Mouse (Mus musculus) common myeloid progenitor, adult 5-6 weeks (primary cell): ENCODE results near the gene Lpcat2b. TPM values are rescaled to one million over a fixed set of nuclear protein-coding genes. Genes with fewer than 3 reads are reported as not detected.
"Not testable (repeated sequence)": the region's sequence is repeated elsewhere in the genome, so short reads cannot be mapped to it uniquely, and the experiment has no call there.

Source experiments
- ATAC-seq: replicated peaks from 2 replicates; pipeline ENCODE4 v1.8.0; 2016; ENCODE audit warnings: low read depth, mild to moderate bottlenecking, moderate TSS enrichment, inconsistent platforms; ENCODE audit not compliant: poor library complexity, severe bottlenecking
- total RNA-seq: library from RNA; stranded (forward); fragments of 200-1000, 187-1606 nt; gene quantifications from 2 replicates; pipeline ENCODE4 v1.2.3, GENCODE M21; 2017

Gene Lpcat2b
- total RNA-seq, result not detected in 2 replicates

- ATAC-seq, result no peak
Measured at GRCm38 (mm10) chr5:107431249-107431648, at the start of gene Lpcat2b. Lpcat2b (plus strand) TSS chr5:107431549.

DNA sequence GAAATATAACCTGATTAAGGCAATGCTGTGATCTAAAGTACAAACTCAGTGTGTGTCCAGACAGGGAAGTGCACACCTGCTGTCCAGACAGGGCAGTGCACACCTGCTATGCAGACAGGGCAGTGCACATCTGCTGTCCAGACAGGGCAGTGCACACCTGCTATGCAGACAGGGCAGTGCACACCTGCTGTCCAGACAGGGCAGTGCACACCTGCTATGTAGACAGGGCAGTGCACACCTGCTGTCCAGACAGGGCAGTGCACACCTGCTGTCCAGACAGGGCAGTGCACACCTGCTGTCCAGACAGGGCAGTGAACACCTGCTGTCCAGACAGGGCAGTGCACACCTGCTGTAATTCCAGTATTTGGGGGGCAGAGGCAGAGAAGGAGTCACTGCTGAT is 44.9 kb upstream of the Lpcat2b start:
- ATAC-seq, result not testable (repeated sequence)

GRCm38 (mm10) chr5:107387788-107388187 is 43.6 kb upstream of the Lpcat2b start:
- no peak for ATAC-seq

DNA sequence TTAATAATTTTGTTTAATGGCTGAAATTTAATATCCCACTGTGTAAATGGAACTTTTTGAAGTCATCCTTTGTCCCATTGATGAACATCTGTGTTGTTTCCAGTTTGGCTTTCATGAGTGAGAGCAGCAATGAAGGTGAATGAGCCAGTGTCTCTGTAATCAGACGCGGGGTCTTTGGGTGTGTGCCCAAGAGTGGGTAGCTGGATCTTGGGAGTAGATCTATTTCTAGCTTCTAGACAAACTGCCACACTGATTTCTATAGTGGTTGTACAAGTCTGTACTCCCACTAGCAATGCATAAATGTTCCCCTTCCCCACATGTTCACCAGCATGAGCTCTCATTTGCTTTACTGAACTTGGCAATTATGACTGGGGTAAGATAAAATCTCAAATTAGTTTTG is 42.0 kb upstream of the Lpcat2b start:
- ATAC-seq, result no peak

GRCm38 (mm10) chr5:107394437-107394836 is 36.9 kb upstream of the Lpcat2b start:
- ATAC-seq, result no peak

GRCm38 (mm10) chr5:107402436-107402835 is 28.9 kb upstream of the Lpcat2b start, which contains the start of gene Ephx4:
Ephx4 (plus strand) TSS chr5:107402736.
- ATAC-seq, result 0 out of 2 replicates have a peak, but pooled peaks have one; percentile 29

- ATAC-seq, result peak; percentile 42; the same call in 1 of the 2 replicates
Measured at GRCm38 (mm10) chr5:107403011-107403946, 28.1 kb upstream of the Lpcat2b start.

DNA sequence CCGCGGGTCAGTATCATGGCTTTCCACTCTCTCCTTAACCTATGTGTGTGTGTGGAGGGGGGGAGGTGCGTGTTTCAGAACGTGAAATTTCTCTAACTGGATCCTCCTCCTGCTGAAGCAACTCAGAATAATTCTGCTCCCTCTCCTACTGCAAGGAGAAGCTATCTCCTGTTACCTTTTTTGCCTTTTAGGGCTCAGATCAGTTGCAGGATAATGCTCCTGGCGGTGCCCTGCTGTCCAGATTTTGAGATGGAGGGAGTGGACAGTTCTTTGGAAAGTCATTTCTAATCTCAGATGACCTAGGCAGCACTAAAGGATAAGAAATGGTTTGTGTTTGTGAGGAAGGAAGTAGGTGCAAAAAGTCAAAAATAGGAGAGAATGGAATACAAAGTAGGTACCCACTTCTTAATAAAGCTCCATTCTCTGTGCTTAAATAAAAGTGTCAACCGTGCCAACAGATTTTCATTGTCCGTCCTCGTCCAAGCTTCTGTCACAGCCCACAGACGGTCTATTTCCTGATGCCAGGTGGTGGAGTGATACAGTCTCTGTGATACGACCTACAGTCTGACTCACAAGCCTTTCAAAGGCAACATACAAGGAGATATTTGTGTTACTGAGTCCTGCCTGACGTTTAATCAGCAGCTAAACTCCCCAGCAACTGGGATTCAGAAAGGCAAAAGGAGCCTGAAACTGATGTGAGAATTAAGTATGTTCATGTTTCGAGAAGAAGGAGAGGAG is 27.2 kb upstream of the Lpcat2b start:
- no peak for ATAC-seq

DNA sequence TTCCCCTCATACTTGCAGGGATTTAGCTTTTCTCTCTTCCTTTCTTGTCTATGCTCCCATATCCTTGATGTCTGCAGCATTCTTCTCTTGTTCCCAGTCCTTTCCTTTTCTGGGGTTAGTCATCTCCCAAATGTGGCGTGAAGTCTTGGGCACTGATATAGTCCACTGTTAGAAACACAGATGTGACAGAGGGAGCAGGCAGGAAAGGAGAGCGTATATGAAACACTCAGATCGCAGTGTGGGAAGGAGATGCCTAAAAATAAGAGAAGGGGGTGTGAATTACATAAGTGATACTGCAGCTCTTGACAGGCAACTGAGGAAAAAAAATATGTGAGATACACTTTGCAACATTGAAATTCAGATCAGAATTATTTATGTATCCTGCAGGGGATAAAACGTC is 26.0 kb upstream of the Lpcat2b start:
- no peak for ATAC-seq

DNA sequence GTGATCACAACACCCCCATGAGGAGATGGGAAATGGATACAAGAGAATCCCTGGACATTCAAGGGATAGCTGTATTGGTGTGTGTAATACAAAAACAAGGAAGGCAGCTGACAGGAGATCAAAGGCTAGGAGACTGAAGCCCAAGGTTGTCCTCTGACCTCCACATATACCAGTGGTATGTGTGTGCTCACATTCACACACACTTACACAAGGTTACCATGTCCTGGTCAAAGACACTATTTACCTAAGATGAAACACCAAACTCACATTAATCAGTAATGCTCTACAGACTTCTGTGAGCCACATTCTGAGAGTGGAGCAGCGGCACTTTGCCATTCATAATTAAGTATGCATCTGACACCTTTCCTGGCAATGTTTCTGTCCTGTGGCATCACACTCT is 21.0 kb upstream of the Lpcat2b start:
- no peak for ATAC-seq

GRCm38 (mm10) chr5:107411326-107411725 is 20.0 kb upstream of the Lpcat2b start:
- ATAC-seq, result no peak

- ATAC-seq, result no peak
Measured at GRCm38 (mm10) chr5:107412285-107412684, 19.1 kb upstream of the Lpcat2b start.

GRCm38 (mm10) chr5:107415098-107415497 is 16.3 kb upstream of the Lpcat2b start:
- ATAC-seq, result no peak

- no peak for ATAC-seq
Measured at GRCm38 (mm10) chr5:107421676-107422075, 9.7 kb upstream of the Lpcat2b start.

DNA sequence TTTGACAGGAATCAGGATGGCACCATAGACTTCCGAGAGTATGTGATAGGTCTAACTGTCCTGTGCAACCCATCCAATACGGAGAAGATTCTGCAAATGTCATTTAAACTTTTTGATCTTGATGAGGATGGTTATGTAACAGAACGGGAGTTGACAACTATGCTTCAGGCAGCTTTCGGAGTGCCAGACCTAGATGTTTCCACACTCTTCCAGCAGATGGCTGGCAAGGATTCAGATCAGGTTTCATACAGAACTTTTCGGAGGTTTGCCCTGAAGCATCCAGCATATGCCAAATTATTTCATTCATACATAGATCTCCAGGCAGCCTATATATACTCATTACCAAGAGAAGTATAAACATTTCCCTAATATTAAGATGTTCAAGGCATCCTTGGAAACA is 2.7 kb downstream of the Lpcat2b start:
- ATAC-seq, result no peak

DNA sequence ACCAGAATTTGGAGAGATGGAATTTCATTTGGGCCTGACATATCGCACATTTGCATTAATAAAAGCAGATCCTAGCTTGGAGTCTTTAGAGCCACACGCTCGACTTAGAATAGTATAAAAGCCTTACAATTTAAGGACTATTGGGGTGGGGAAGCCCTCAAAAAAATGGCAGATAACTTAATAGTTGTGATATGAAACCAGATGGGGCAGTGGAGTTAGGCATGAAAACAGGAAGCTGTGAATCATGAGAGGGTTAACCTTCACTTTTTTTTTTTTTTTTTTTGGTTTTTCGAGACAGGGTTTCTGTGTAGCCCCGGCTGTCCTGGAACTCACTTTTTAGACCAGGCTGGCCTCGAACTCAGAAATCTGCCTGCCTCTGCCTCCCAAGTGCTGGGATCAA is 4.8 kb downstream of the Lpcat2b start:
- no peak for ATAC-seq

- no peak for ATAC-seq
Measured at GRCm38 (mm10) chr5:107436587-107437209, 5.3 kb downstream of the Lpcat2b start.

- ATAC-seq, result peak; percentile 88
Measured at GRCm38 (mm10) chr5:107437464-107438281, 6.3 kb downstream of the Lpcat2b start, which contains the start of gene Btbd8. Btbd8 (plus strand) TSS chr5:107437997.

GRCm38 (mm10) chr5:107438353-107438752 is 7.0 kb downstream of the Lpcat2b start:
- ATAC-seq, result 0 out of 2 replicates have a peak, but pooled peaks have one; percentile 31

DNA sequence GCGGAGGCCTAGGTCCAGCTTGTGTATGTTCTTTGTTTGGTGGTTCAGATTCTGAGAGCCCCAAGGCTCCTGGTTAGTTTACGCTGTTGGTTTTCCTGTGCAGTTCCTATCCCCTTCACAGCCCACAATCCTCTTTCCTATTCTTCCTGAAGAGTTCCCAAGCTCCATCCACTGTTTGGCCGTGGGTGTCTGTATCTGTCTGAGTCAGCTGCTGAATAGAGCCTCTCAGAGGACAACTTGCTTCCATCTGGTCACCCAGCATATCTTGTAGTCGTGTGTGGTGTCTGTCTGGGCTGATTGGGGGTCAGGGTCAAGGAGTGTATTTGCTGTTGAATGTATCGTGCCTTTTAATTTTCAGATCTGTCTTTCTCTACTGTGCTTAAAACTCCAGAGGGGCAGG is 10.5 kb downstream of the Lpcat2b start:
- no peak for ATAC-seq
